Mouse (Mus musculus) liver, adult 2 months (tissue): Measurements from ENCODE around the gene Lsm2. TPM values are rescaled to one million over a fixed set of nuclear protein-coding genes. Genes with fewer than 3 reads are reported as not detected.
A peak's percentile ranks its signal among the peaks of the same experiment; 100 is the strongest.
"Not testable (repeated sequence)": the region's sequence is repeated elsewhere in the genome, so short reads cannot be mapped to it uniquely, and the experiment has no call there.

Source experiments
- DNase-seq: peaks from one replicate; pipeline ENCODE4 v3.0.0-alpha.2; 2011; ENCODE audit warnings: low read depth, low spot score; ENCODE audit errors: extremely low read depth
- H3K27ac ChIP-seq: fragments of 200-500 bp; replicated peaks from 2 replicates; pipeline ENCODE4 v1.5.1; 2012; ENCODE audit warnings: low read depth, mild to moderate bottlenecking, control low read depth, inconsistent platforms, low read length; ENCODE audit not compliant: insufficient read depth
- H3K27me3 ChIP-seq: fragments of 200-500 bp; 2 replicates; pipeline ENCODE4 v1.6.1; 2012; ENCODE audit warnings: mild to moderate bottlenecking, moderate library complexity, low read length, inconsistent platforms; ENCODE audit not compliant: control insufficient read depth, insufficient read depth
- H3K36me3 ChIP-seq: fragments of 200-500 bp; 2 replicates; pipeline ENCODE4 v1.6.1; 2012; ENCODE audit warnings: low read length, inconsistent platforms; ENCODE audit not compliant: control insufficient read depth, insufficient read depth
- H3K4me1 ChIP-seq: fragments of 200-500 bp; 2 replicates; pipeline ENCODE4 v1.6.1; 2011; ENCODE audit warnings: low read length; ENCODE audit not compliant: control insufficient read depth, insufficient read depth
- H3K4me3 ChIP-seq: fragments of 200-500 bp; 2 replicates; pipeline ENCODE4 v1.5.1; 2011; ENCODE audit warnings: low read depth, mild to moderate bottlenecking, control low read depth, low read length, moderate library complexity; ENCODE audit not compliant: insufficient read depth
- H3K79me2 ChIP-seq: fragments of 200-500 bp; 2 replicates; pipeline ENCODE4 v1.6.1; 2012; ENCODE audit warnings: inconsistent platforms, mild to moderate bottlenecking, low read length, moderate library complexity; ENCODE audit not compliant: control insufficient read depth, insufficient read depth
- H3K9ac ChIP-seq: fragments of 200-500 bp; 2 replicates; pipeline ENCODE4 v1.6.1; 2012; ENCODE audit warnings: low read depth, mild to moderate bottlenecking, control low read depth, inconsistent platforms, low read length
- CTCF ChIP-seq: fragments of 200-500 bp; IDR thresholded peaks from 2 replicates; pipeline ENCODE4 v1.5.1; 2011; ENCODE audit warnings: low read depth, low read length, control low read depth
- POLR2A ChIP-seq: fragments of 200-500 bp; IDR thresholded peaks from 2 replicates; pipeline ENCODE4 v1.6.1; 2011; ENCODE audit warnings: low read length, control low read depth; ENCODE audit not compliant: insufficient read depth; ENCODE audit errors: extremely low read depth
- WGBS: fragments of 180-500 bp; shearing (Covaris S2); methylation state at CpG from one replicate; pipeline ENCODE4 v1.1.7; 2018; 5-methylcytosine and 5-hydroxymethylcytosine counted together
- polyA plus RNA-seq: library from polyadenylated mRNA; depleted of rRNA; stranded (reverse); fragments of >200 nt; gene quantifications from 2 replicates; pipeline ENCODE4 v1.2.3, GENCODE M21; 2012
- total RNA-seq: library from RNA; depleted of rRNA; stranded (reverse); fragments of >200 nt; gene quantifications from 2 replicates; pipeline ENCODE4 v1.2.3, GENCODE M21; 2014

Lsm2 gene
- total and polyA plus RNA-seq, 2 experiments, result 7.9 to 63.0 TPM

DNA sequence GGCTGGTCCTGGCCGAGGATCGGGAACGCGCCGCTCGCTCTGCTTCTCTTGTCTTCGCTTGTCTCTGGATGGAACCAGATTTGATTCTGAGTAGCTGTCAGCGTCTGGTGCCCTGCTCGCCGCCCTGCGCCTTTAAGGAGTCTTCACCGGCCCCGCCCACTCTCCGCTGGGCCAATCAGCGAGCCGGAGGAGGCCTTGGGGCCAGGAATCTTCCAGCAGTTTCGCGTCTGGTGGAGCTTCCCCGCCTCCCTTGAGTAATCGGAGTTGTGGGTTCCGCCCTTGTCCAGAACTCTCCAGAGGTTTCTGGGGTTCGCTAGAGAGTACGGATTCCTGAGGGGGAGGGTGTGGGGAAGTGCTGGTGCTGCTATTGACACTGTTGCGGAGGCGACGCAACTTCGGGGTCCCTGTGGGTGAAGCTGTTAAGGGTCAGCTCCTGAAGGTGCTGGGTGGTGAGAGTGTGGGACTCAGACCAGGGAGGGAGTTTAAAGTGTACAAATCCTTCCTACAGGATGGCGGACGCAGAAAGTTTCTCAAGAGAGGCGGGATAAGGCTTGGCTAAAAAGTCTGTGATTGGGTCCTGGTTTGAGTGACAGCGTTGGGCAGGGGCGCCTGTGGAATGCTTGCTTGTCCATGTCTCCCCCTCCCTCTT, 22.4 kb upstream of the Lsm2 start, which contains the start of gene Hspa1b:
Gene Hspa1b (minus strand): TSS at position 109 of the 649 bp plus-strand sequence.
- WGBS, result under 1% methylated on average over 32 of the region's 32 CpGs
- Histone ChIP-seq H3K27ac (peak within 1 kb of the TSS; percentile 81), H3K4me3 (peak within 1 kb of the TSS; percentile 54), H3K9ac (peak within 1 kb of the TSS; percentile 74)
- H3K36me3 ChIP-seq, H3K4me1 ChIP-seq, H3K79me2 ChIP-seq, H3K27me3 ChIP-seq: not testable (repeated sequence)
- peak; percentile 68 for DNase-seq
- TF ChIP-seq POLR2A, result peak; percentile 53; the same call in 1 of the 2 replicates

DNA sequence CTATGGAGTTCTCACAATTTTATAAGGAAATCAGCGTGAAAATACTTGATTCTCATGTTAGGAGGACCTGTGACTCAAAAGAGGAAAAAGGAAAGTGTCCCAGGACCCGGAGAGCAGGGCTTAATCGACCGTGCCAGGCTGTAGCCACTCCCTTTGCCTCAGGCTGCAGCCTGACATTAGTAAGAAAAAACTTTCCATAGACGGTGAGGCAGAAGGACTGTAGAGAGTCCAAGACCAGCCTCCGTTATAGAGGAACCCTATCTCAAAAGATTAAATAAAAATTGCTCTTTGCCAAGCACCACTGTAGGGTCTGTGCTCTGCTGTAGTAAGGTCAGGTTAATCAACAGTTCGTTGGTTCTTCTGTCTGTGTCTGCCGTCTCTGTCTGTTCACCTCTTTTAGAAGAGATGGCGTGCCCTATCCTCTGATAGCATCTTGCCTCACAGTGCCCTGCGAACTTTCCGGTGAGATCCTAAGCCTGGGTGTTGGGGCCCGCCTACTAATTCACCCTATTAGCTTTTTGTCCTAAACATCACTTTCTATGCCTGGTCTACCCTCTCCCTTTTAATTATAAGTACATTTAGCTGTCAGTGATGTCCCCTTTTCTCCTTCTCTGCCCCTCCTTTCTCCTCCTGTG, 21.7 kb upstream of the Lsm2 start:
- Histone ChIP-seq H3K4me1 (peaks cover 7% of the 10 kb centered on the region), H3K79me2 (no peaks in the 10 kb centered on the region), H3K27me3 (no peaks in the 10 kb centered on the region), H3K36me3 (no peaks in the 10 kb centered on the region), H3K9ac (peak overlapping the region; percentile 74), H3K4me3 (peak overlapping the region; percentile 4; the same call in 1 of the 2 replicates), H3K27ac (peak overlapping the region; percentile 81)
- TF ChIP-seq CTCF (no peak), POLR2A (no peak)
- WGBS, result 14% methylated on average over 12 of the region's 12 CpGs
- peak; percentile 64 for DNase-seq

DNA sequence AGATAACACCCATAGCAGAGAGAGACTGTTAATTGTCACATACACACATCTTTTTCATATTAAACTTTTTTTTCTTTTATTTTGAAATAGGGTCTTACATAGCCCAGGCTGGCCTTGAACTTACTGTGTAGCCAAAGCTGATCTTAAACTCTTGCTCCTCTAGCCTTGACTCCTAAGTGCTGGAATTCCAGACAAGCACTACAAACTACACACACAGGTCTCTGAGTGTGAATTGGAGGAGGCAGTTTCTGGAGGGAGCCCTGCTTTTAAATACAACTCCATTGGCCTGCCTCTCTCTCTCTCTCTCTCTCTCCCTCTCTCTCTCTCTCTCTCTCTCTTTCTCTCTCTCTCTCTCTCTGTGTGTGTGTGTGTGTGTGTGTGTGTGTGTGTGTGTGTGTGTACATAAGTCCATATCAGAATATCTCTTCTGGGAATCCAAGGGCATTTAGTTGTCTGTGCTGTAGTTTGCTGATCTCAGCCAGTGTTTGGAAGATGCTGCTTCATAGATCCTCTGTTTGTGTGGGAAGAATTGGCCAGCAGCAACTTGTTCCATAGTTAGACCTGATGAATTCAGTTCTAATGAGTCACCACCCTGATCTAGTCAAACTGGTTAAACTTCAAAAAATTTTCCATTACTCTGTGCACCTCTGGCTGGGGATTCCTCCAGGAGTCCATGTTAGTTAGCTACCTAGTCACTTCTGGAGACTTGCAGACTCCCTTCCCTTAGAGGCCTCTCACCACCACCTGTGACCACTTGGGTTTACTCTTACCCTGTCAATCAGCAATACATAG, 20.8 kb upstream of the Lsm2 start:
- Histone ChIP-seq H3K4me3 (no peak overlapping the region), H3K27ac (no peak overlapping the region), H3K27me3 (no peaks in the 10 kb centered on the region), H3K79me2 (no peaks in the 10 kb centered on the region), H3K9ac (no peak overlapping the region), H3K36me3 (no peaks in the 10 kb centered on the region), H3K4me1 (peaks cover 5% of the 10 kb centered on the region)
- TF ChIP-seq POLR2A (no peak), CTCF (no peak)
- DNase-seq, result no peak

DNA sequence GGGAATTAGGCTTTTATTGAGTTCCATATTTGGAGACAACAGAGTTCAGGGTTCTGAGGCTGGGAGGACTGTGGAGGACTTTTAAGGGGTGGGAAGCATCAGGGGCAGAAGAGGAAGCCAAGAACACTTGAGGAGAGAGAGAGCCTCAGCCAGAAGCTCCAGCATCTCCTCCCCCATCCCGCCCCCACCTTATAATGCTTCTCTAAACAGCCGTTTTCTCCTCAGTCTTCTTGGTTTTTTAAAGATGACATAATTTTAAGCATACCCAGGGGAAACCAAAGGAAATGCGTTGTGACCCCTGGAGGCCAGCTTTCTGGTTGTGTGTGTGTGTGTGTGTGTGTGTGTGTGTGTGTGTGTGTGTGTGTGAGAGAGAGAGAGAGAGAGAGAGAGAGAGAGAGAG, 19.5 kb upstream of the Lsm2 start:
- Histone ChIP-seq H3K4me1 (peaks cover 5% of the 10 kb centered on the region), H3K27me3 (no peaks in the 10 kb centered on the region), H3K27ac (no peak overlapping the region), H3K79me2 (no peaks in the 10 kb centered on the region), H3K4me3 (no peak overlapping the region), H3K9ac (no peak overlapping the region), H3K36me3 (no peaks in the 10 kb centered on the region)
- no peak for TF ChIP-seq POLR2A
- DNase-seq, result no peak
- WGBS, result 65% methylated on average over 3 of the region's 3 CpGs

DNA sequence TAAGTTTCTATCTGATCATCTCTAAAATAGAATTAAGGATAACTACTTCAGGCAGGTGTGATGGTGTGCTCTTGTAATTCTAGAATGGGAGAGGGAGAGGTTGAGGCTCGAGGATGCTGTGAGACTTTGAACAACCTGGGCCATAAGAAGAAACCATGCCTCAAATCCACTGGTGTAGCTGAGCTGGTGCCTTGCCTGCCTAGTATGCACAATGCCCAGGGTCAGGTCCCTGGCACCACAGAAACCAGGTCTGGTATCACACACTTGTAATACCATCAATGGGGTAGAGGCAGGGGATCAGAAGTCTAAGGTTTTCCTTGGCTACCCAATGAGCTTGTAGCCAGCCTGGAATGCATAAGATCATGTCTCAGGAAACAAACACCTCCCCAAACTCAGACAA, 18.8 kb upstream of the Lsm2 start:
- Histone ChIP-seq H3K27me3 (no peaks in the 10 kb centered on the region), H3K27ac (no peak overlapping the region), H3K4me3 (no peak overlapping the region), H3K36me3 (no peaks in the 10 kb centered on the region), H3K4me1 (peaks cover 5% of the 10 kb centered on the region), H3K79me2 (no peaks in the 10 kb centered on the region), H3K9ac (no peak overlapping the region)
- DNase-seq, result no peak
- no peak for TF ChIP-seq POLR2A
- TF ChIP-seq CTCF, result no peak
- WGBS, result 93% methylated on average over 1 of the region's 1 CpGs
